In the genomic region with DNA sequence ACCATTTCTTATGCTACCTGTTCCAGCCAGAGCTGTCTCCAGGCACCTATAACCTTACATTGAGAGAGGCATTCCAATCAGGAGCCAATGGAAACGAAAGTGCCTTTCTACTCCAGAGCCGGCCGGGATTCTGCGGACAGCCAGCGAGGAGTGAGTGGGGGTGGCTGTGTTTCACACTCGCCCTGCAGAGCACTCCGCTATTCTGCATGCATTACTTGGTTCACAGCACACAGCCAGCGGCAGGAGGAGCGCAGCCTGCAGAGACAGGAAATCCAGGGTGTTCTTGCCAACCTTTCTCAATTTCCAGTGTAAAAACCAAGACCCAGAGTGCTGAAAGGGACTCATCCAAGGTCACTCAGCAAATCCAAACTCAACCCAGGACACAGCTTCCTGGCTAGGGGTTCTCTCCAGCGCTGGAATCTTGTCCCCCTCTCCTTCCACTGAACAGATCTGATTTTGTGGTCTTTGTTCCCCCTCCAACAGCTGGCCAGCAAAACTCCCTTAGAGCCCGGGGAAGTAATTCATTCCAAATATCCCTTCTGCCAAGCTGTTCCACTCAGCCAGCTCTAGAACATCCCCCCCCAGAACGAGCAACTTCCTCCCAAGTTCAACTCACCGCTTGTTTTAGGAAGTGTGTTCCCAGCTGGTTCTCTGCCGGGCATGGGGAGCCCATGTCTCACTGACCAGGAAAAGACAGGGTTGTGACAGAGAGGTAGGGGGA, we compare ENCODE assay signal across 10 mouse cellular contexts. TPM values are rescaled to one million over a fixed set of nuclear protein-coding genes. Genes with fewer than 3 reads are reported as not detected.
DNase-seq lines count a peak whose midpoint lies in the region; ATAC-seq lines count a peak whose summit lies in the region.
"Had no signal": no experiment of that assay in that cellular context is flagged by ENCODE, and none has a peak within 500 bp of the region (broad histone marks: within the 10 kb centered on the region; RNA-seq: fewer than 3 reads in every experiment).

No protein-coding gene starts in this region.

- H3K4me1 ChIP-seq in forebrain, embryonic 11.5 days (replicated peaks; ENCODE audit: control insufficient read depth, insufficient read depth, low read length), result peaks cover 7% of the 10 kb centered on the region; the same call in 1 of the 2 replicates
- H3K4me1 ChIP-seq in forebrain, embryonic 15.5 days, result 0 out of 2 replicates have a peak, but pooled peaks cover 4% of the 10 kb centered on the region
- H3K4me1 ChIP-seq in limb, embryonic 15.5 days, result peaks cover 16% of the 10 kb centered on the region
- peaks cover 39% of the 10 kb centered on the region for H3K4me1 ChIP-seq in limb, embryonic 10.5 days

- no peaks in the 10 kb centered on the region for H3K9me3 ChIP-seq in forebrain, embryonic 11.5 days (ENCODE audit: control insufficient read depth, low read length)
- H3K9me3 ChIP-seq in forebrain, embryonic 15.5 days, result no peaks in the 10 kb centered on the region
- H3K9me3 ChIP-seq in limb, embryonic 15.5 days, result no peaks in the 10 kb centered on the region
- H3K9me3 ChIP-seq in limb, embryonic 10.5 days (replicated peaks), result no peaks in the 10 kb centered on the region
- H3K9me3 ChIP-seq: hindbrain, embryonic 15.5 days had no signal

- ATAC-seq in forebrain, embryonic 11.5 days (replicated peaks; ENCODE audit: low FRiP score), result no peak
- ATAC-seq in forebrain, embryonic 15.5 days (replicated peaks), result no peak
- ATAC-seq in limb, embryonic 15.5 days (ENCODE audit: insufficient number of reproducible peaks, low FRiP score, low TSS enrichment, low read depth), result peak; percentile 36; the same call in 1 of the 2 replicates

- H3K4me2 ChIP-seq in forebrain, embryonic 11.5 days (ENCODE audit: low read depth, low read length, severe bottlenecking), result no peak overlapping the region
- H3K4me2 ChIP-seq in forebrain, embryonic 15.5 days (replicated peaks), result no peak overlapping the region
- H3K4me2 ChIP-seq in limb, embryonic 15.5 days, result no peak overlapping the region
- H3K4me2 ChIP-seq: hindbrain, embryonic 15.5 days had no signal

- 17% methylated on average over 14 of the region's 14 CpGs for WGBS in forebrain, embryonic 11.5 days
- 18% methylated on average over 14 of the region's 14 CpGs for WGBS in forebrain, embryonic 15.5 days
- 25% methylated on average over 14 of the region's 14 CpGs for WGBS in limb, embryonic 15.5 days
- 41% methylated on average over 14 of the region's 14 CpGs for WGBS in limb, embryonic 10.5 days

- DNase-seq in forebrain, embryonic 11.5 days (ENCODE audit: low spot score), result peak; percentile 65
- DNase-seq in limb, embryonic 10.5 days (ENCODE audit: low spot score), result no peak
- peak; percentile 56 for DNase-seq in embryo, embryonic 10.5 days (ENCODE audit: low spot score)
- DNase-seq in kidney, postnatal 10 days, result peak; percentile 45
- no peak for DNase-seq in spleen, postnatal 36 days (ENCODE audit: low spot score in 2 of 2)
- no peak for DNase-seq in urinary bladder, postnatal 14 days (ENCODE audit: low spot score)
- DNase-seq: gastrocnemius, postnatal 36 days had no signal

- no peaks in the 10 kb centered on the region for H3K36me3 ChIP-seq in forebrain, embryonic 11.5 days (ENCODE audit: control insufficient read depth, insufficient read depth, low read length)
- H3K36me3 ChIP-seq in forebrain, embryonic 15.5 days, result no peaks in the 10 kb centered on the region
- H3K36me3 ChIP-seq in limb, embryonic 15.5 days, result no peaks in the 10 kb centered on the region
- no peaks in the 10 kb centered on the region for H3K36me3 ChIP-seq in limb, embryonic 10.5 days
- H3K36me3 ChIP-seq: hindbrain, embryonic 15.5 days had no signal

- H3K27ac ChIP-seq in forebrain, embryonic 11.5 days (ENCODE audit: low read depth, low read length), result no peak overlapping the region
- no peak overlapping the region for H3K27ac ChIP-seq in forebrain, embryonic 15.5 days (replicated peaks)
- H3K27ac ChIP-seq in limb, embryonic 15.5 days, result peak overlapping the region; percentile 59; the same call in 1 of the 2 replicates
- no peak overlapping the region for H3K27ac ChIP-seq in limb, embryonic 10.5 days
- H3K27ac ChIP-seq: hindbrain, embryonic 15.5 days had no signal

- H3K4me3 ChIP-seq in forebrain, embryonic 11.5 days (ENCODE audit: low read depth, low read length), result no peak overlapping the region
- H3K4me3 ChIP-seq in forebrain, embryonic 15.5 days, result no peak overlapping the region
- H3K4me3 ChIP-seq in limb, embryonic 15.5 days, result no peak overlapping the region
- no peak overlapping the region for H3K4me3 ChIP-seq in limb, embryonic 10.5 days
- H3K4me3 ChIP-seq: hindbrain, embryonic 15.5 days had no signal

- H3K9ac ChIP-seq in forebrain, embryonic 11.5 days (ENCODE audit: low read length), result no peak overlapping the region; the same call in 1 of the 2 replicates
- H3K9ac ChIP-seq in forebrain, embryonic 15.5 days (replicated peaks), result no peak overlapping the region
- H3K9ac ChIP-seq in limb, embryonic 15.5 days, result no peak overlapping the region
- H3K9ac ChIP-seq: hindbrain, embryonic 15.5 days had no signal

- peaks cover 15% of the 10 kb centered on the region; the same call in 1 of the 2 replicates for H3K27me3 ChIP-seq in forebrain, embryonic 11.5 days (ENCODE audit: control insufficient read depth, insufficient read depth, low read length)
- H3K27me3 ChIP-seq in forebrain, embryonic 15.5 days, result peaks cover 10% of the 10 kb centered on the region; the same call in 1 of the 2 replicates
- peaks cover 18% of the 10 kb centered on the region for H3K27me3 ChIP-seq in limb, embryonic 15.5 days
- peaks cover 61% of the 10 kb centered on the region for H3K27me3 ChIP-seq in limb, embryonic 10.5 days (ENCODE audit: low read depth, poor library complexity, severe bottlenecking)

RNA-seq across cellular contexts. Expression of a gene that starts 0.7 kb away (rescaled TPM):
- 0.07 TPM in 1 of 2 replicates, not detected in the other for polyA plus RNA-seq in forebrain, embryonic 11.5 days (2014; fragmentation: Nextera tagmentation; extraction: Ambion mirVana)
- 0.09 and 0.28 TPM in 2 replicates for polyA plus RNA-seq in forebrain, embryonic 15.5 days (2015; fragmentation: Nextera tagmentation; extraction: Ambion mirVana)
- 0.19 and 0.27 TPM in 2 replicates for polyA plus RNA-seq in limb, embryonic 15.5 days (2015; fragmentation: Nextera tagmentation; extraction: Ambion mirVana)
- polyA plus RNA-seq in limb, embryonic 10.5 days (2016; fragmentation: Nextera tagmentation; extraction: Ambion mirVana), result 0.04 TPM in 1 of 2 replicates, not detected in the other

RNA-seq across cellular contexts. Expression of a gene that starts 22.2 kb away (rescaled TPM):
- not detected in 2 replicates for polyA plus RNA-seq in forebrain, embryonic 11.5 days (2014; fragmentation: Nextera tagmentation; extraction: Ambion mirVana)
- not detected in 2 replicates for polyA plus RNA-seq in forebrain, embryonic 15.5 days (2015; fragmentation: Nextera tagmentation; extraction: Ambion mirVana)
- 0.08 TPM in 1 of 2 replicates, not detected in the other for polyA plus RNA-seq in limb, embryonic 15.5 days (2015; fragmentation: Nextera tagmentation; extraction: Ambion mirVana)
- not detected in 2 replicates for polyA plus RNA-seq in limb, embryonic 10.5 days (2016; fragmentation: Nextera tagmentation; extraction: Ambion mirVana)

RNA-seq across cellular contexts. Expression of a gene that starts 29.8 kb away (rescaled TPM):
- polyA plus RNA-seq in forebrain, embryonic 11.5 days (2014; fragmentation: Nextera tagmentation; extraction: Ambion mirVana), result 15.2 and 17.1 TPM in 2 replicates
- polyA plus RNA-seq in forebrain, embryonic 15.5 days (2015; fragmentation: Nextera tagmentation; extraction: Ambion mirVana), result 17.6 and 18.8 TPM in 2 replicates
- polyA plus RNA-seq in limb, embryonic 15.5 days (2015; fragmentation: Nextera tagmentation; extraction: Ambion mirVana), result 11.4 and 11.7 TPM in 2 replicates
- polyA plus RNA-seq in limb, embryonic 10.5 days (2016; fragmentation: Nextera tagmentation; extraction: Ambion mirVana), result 15.8 and 16.0 TPM in 2 replicates

RNA-seq across cellular contexts. Expression of a gene that starts 31.4 kb away (rescaled TPM):
- polyA plus RNA-seq in forebrain, embryonic 11.5 days (2014; fragmentation: Nextera tagmentation; extraction: Ambion mirVana), result 0.63 TPM in 1 of 2 replicates, not detected in the other
- 2.4 and 2.9 TPM in 2 replicates for polyA plus RNA-seq in forebrain, embryonic 15.5 days (2015; fragmentation: Nextera tagmentation; extraction: Ambion mirVana)
- 1.5 and 4.7 TPM in 2 replicates for polyA plus RNA-seq in limb, embryonic 15.5 days (2015; fragmentation: Nextera tagmentation; extraction: Ambion mirVana)
- polyA plus RNA-seq in limb, embryonic 10.5 days (2016; fragmentation: Nextera tagmentation; extraction: Ambion mirVana), result 0.10 TPM in 1 of 2 replicates, not detected in the other

RNA-seq across cellular contexts. Expression of a gene that starts 59.7 kb away (rescaled TPM):
- polyA plus RNA-seq in forebrain, embryonic 11.5 days (2014; fragmentation: Nextera tagmentation; extraction: Ambion mirVana), result 0.16 TPM in 1 of 2 replicates, not detected in the other
- polyA plus RNA-seq in forebrain, embryonic 15.5 days (2015; fragmentation: Nextera tagmentation; extraction: Ambion mirVana), result 0.15 and 0.51 TPM in 2 replicates
- 0.06 and 0.09 TPM in 2 replicates for polyA plus RNA-seq in limb, embryonic 15.5 days (2015; fragmentation: Nextera tagmentation; extraction: Ambion mirVana)
- polyA plus RNA-seq in limb, embryonic 10.5 days (2016; fragmentation: Nextera tagmentation; extraction: Ambion mirVana), result 0.06 and 0.14 TPM in 2 replicates

Comparison
In these comparisons a context has a peak if more than half of its experiments do, and no peak if none do; other contexts are left out.
1. DNase-seq: peak in forebrain, embryonic 11.5 days (single experiment), embryo, embryonic 10.5 days (single experiment) and kidney, postnatal 10 days (single experiment); none in limb, embryonic 10.5 days (single experiment), spleen, postnatal 36 days (0 of 2) and urinary bladder, postnatal 14 days (single experiment).